Mouse (Mus musculus): ENCODE data around the gene Otogl.

- TF ChIP-seq CTCF (IDR thresholded peaks at IDR 0.05; ENCODE audit: extremely low read depth, insufficient read depth, low read length) = no peak
- TF ChIP-seq POLR2A (IDR thresholded peaks at IDR 0.05; ENCODE audit: extremely low read depth, insufficient read depth, low read length) = no peak
Observed at GRCm38 (mm10) chr10:107948647-107949046, 36.7 kb upstream of the Otogl start.

All from cortical plate, adult 2 months (tissue).